Mouse (Mus musculus): ENCODE data around the gene Parn. TPM values are rescaled to one million over a fixed set of nuclear protein-coding genes. Genes with fewer than 3 reads are reported as not detected.

The Parn gene
- total and polyA plus RNA-seq, 3 experiments, result 48.7 to 88.6 (median 62.6) TPM

DNA sequence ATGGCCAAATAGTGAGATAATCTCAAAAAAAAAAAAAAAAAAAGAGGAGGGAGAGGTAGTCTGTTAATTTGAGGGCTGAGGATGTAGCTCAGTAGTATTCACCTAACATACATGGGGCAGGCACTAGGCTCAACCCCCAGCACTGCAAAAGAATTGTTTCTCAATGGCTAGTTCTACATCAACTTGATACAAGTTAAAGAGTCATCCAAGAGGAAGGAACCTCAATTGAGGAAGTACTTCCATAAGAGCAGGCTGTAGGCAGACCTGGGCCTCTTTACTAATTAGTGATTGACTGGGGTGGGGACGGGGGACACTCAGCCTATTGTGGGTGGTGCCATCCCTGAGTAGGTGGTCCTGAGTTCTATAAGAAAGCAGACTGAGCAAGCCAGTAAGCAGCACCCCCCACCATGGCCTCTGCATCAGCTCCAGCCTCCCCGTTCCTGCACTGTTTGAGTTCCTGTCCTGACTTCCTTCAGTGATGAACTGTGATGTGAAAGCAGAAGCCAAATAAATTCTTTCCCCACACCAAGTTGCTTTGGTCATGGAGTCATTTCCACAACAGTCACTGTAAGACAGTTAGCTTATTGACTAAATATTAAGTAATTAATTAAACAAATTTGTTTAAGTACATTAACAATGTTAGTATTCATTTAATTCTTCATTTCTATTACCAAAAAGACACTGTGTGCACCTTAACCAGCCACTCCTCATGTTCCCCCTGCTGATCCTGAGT lies 49.0 kb upstream of the Parn start:
- no peak for DNase-seq (ENCODE audit: extremely low read depth)
- Histone ChIP-seq H3K9ac (ENCODE audit: insufficient read depth, low read depth) (no peak overlapping the region), H3K4me2 (ENCODE audit: insufficient read depth, low read depth, poor library complexity, severe bottlenecking) (no peak overlapping the region), H3K9me3 (replicated peaks; ENCODE audit: low read length) (no peaks in the 10 kb centered on the region), H3K79me2 (replicated peaks; ENCODE audit: control insufficient read depth, extremely low read depth, insufficient read depth, poor library complexity, severe bottlenecking) (no peaks in the 10 kb centered on the region), H3K4me3 (replicated peaks in 1 of 3; ENCODE audit: low read depth in 2 of 3, low read length in 2 of 3, poor library complexity in 1 of 3) (no peak overlapping the region), H3K27ac (ENCODE audit: insufficient read depth, low read depth) (no peak overlapping the region), H3K4me1 (ENCODE audit: control insufficient read depth in 1 of 2, insufficient read depth in 2 of 2) (no peaks in the 10 kb centered on the region), H3K27me3 (replicated peaks) (no peaks in the 10 kb centered on the region), H3K36me3 (replicated peaks in 1 of 2; ENCODE audit: control insufficient read depth in 1 of 2, insufficient read depth in 1 of 2, low read length in 1 of 2) (no peaks in the 10 kb centered on the region)
- dilution Hi-C loops (cut with MboI; ENCODE audit: extremely low pct_ligation_motif_present, extremely low pct_unique_long_range_greater_than_20kb, low sequenced_read_pairs), result no loop called here
- TF ChIP-seq CHD2 (IDR thresholded peaks at IDR 0.05; ENCODE audit: low read length) (no peak), HCFC1 (IDR thresholded peaks at IDR 0.05; ENCODE audit: low read depth, low read length) (no peak), SMC3 (IDR thresholded peaks at IDR 0.05; ENCODE audit: low read depth, low read length) (no peak), TBP (conservative IDR thresholded peaks at IDR 0.05; ENCODE audit: low read depth, low read length) (no peak)
- in situ Hi-C loops (cut with MboI; ENCODE audit: low pct_ligation_motif_present, low pct_unique_long_range_greater_than_20kb, low sequenced_read_pairs), result no loop called here

DNA sequence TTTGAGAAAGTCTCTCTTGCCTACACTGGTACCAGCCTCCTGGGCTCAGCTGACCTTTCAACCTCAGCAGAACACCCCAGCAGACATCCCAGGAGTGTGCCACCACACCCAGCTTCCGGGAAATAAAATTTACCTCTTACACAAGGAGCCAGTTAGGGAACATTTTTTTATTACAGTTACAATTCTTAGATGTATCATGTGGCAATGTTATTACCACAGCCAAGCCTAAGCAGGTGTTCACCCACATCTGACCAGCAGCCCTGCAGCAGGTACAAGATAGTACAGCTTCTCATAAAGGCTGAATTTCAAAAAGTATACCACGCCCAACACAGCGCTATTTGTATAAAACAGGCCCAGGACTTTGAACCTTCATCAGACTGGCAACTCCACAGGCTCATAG lies 46.9 kb upstream of the Parn start:
- no peaks in the 10 kb centered on the region for H3K9me3 ChIP-seq (replicated peaks; ENCODE audit: low read length)
- no peak overlapping the region for H3K4me2 ChIP-seq (ENCODE audit: insufficient read depth, low read depth, poor library complexity, severe bottlenecking)
- no peaks in the 10 kb centered on the region for H3K27me3 ChIP-seq (replicated peaks)
- H3K36me3 ChIP-seq (replicated peaks in 1 of 2; ENCODE audit: control insufficient read depth in 1 of 2, insufficient read depth in 1 of 2, low read length in 1 of 2), result peaks cover 0 to 2% of the 10 kb centered on the region in 2 experiments
- TF ChIP-seq PAX5 (IDR thresholded peaks at IDR 0.05; ENCODE audit: low read length), result no peak
- no peak for TF ChIP-seq USF1 (IDR thresholded peaks at IDR 0.05; ENCODE audit: low read depth, low read length)
- TF ChIP-seq MAX (IDR thresholded peaks at IDR 0.05; ENCODE audit: low read length), result no peak
- no peak for TF ChIP-seq ZC3H11A (IDR thresholded peaks at IDR 0.05; ENCODE audit: low read depth, low read length)
- no peak for TF ChIP-seq JUND (conservative IDR thresholded peaks at IDR 0.05; ENCODE audit: low read depth, low read length)
- no peak for TF ChIP-seq SIN3A (IDR thresholded peaks at IDR 0.05; ENCODE audit: low read length)
- TF ChIP-seq MYC (IDR thresholded peaks at IDR 0.05; ENCODE audit: low read depth, low read length), result no peak
- TF ChIP-seq MAZ (IDR thresholded peaks at IDR 0.05; ENCODE audit: low read depth, low read length), result no peak
- no peak for TF ChIP-seq GABPA (IDR thresholded peaks at IDR 0.05; ENCODE audit: insufficient replicate concordance, low read depth, low read length)
- TF ChIP-seq KAT2A (IDR thresholded peaks at IDR 0.05; ENCODE audit: insufficient replicate concordance, low read length), result no peak
- no peak for TF ChIP-seq NELFE (IDR thresholded peaks at IDR 0.05; ENCODE audit: low read depth, low read length)
- no peak for TF ChIP-seq CHD1 (IDR thresholded peaks at IDR 0.05; ENCODE audit: low read depth, low read length)
- TF ChIP-seq ZMIZ1 (IDR thresholded peaks at IDR 0.05; ENCODE audit: low read depth, low read length), result no peak
- TF ChIP-seq EP300 (IDR thresholded peaks at IDR 0.05; ENCODE audit: low read length), result no peak
- no peak for TF ChIP-seq ELF1 (IDR thresholded peaks at IDR 0.05; ENCODE audit: low read depth, low read length)
- no peak for TF ChIP-seq JUN (IDR thresholded peaks at IDR 0.05; ENCODE audit: insufficient read depth, low read depth, low read length)
- TF ChIP-seq TBP (conservative IDR thresholded peaks at IDR 0.05; ENCODE audit: low read depth, low read length), result no peak
- no peak for TF ChIP-seq CTCF (conservative IDR thresholded peaks at IDR 0.05 in 1 of 2, IDR thresholded peaks at IDR 0.05 in 1 of 2; ENCODE audit: low read depth in 2 of 2, low read length in 2 of 2)
- TF ChIP-seq ZNF384 (IDR thresholded peaks at IDR 0.05; ENCODE audit: low read depth, low read length), result no peak
- no peak for TF ChIP-seq ZKSCAN1 (IDR thresholded peaks at IDR 0.05; ENCODE audit: borderline replicate concordance, low read depth, low read length)
- in situ Hi-C loops (cut with MboI; ENCODE audit: low pct_ligation_motif_present, low pct_unique_long_range_greater_than_20kb, low sequenced_read_pairs), result no loop called here
- DNase-seq (ENCODE audit: extremely low read depth), result no peak
- no peak overlapping the region for H3K9ac ChIP-seq (ENCODE audit: insufficient read depth, low read depth)
- dilution Hi-C loops (cut with MboI; ENCODE audit: extremely low pct_ligation_motif_present, extremely low pct_unique_long_range_greater_than_20kb, low sequenced_read_pairs), result no loop called here
- no peaks in the 10 kb centered on the region for H3K79me2 ChIP-seq (replicated peaks; ENCODE audit: control insufficient read depth, extremely low read depth, insufficient read depth, poor library complexity, severe bottlenecking)
- H3K4me1 ChIP-seq (ENCODE audit: control insufficient read depth in 1 of 2, insufficient read depth in 2 of 2), result no peaks in the 10 kb centered on the region
- H3K27ac ChIP-seq (ENCODE audit: insufficient read depth, low read depth), result no peak overlapping the region
- H3K4me3 ChIP-seq (replicated peaks in 1 of 3; ENCODE audit: low read depth in 2 of 3, low read length in 2 of 3, poor library complexity in 1 of 3), result no peak overlapping the region
